Mouse (Mus musculus) 3134 (cell line): Measurements from ENCODE around the gene Khdc1a.
"Not testable (repeated sequence)": the region's sequence is repeated elsewhere in the genome, so short reads cannot be mapped to it uniquely, and the experiment has no call there.

Experiments used
- DNase-seq: peaks from one replicate; pipeline ENCODE4 v3.0.0-alpha.2; 2011; ENCODE audit warnings: low spot score; ENCODE audit not compliant: insufficient read length; ENCODE audit errors: extremely low read depth

Gene Khdc1a

GRCm38 (mm10) chr1:21349341-21349740 lies at the start of gene Khdc1a:
TSS of gene Khdc1a (plus strand) at chr1:21349641.
- DNase-seq, result no peak

- no peak for DNase-seq
These were observed 49.6 kb upstream of the Khdc1a start for GRCm38 (mm10) chr1:21299826-21300225.

- no peak for DNase-seq
These were observed 47.8 kb upstream of the Khdc1a start for GRCm38 (mm10) chr1:21301686-21302085.

- DNase-seq, result no peak
These were observed 45.3 kb upstream of the Khdc1a start for GRCm38 (mm10) chr1:21304174-21304573.

- no peak for DNase-seq
These were observed 44.8 kb upstream of the Khdc1a start for GRCm38 (mm10) chr1:21304646-21305045.

GRCm38 (mm10) chr1:21305443-21305842 lies 44.0 kb upstream of the Khdc1a start:
- no peak for DNase-seq

DNA sequence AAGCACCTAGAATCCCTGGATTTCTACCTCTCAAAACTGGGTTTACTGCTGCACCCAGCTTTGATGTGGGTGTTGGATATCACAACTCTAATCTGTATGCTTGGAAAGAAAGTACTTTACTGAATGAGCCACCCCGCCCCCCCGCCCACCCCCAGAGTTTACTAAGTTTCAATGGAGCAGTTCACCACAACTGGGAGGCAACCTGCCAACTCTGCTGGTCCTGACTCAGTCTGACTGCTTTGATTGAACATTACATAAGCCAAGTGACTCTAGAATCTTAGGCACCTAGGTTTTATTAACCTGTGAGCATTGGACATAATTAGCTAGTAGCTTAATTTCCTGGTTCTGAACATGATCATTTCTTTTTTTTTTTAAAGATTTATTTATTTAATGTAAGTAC lies 35.1 kb upstream of the Khdc1a start:
- DNase-seq, result no peak

DNA sequence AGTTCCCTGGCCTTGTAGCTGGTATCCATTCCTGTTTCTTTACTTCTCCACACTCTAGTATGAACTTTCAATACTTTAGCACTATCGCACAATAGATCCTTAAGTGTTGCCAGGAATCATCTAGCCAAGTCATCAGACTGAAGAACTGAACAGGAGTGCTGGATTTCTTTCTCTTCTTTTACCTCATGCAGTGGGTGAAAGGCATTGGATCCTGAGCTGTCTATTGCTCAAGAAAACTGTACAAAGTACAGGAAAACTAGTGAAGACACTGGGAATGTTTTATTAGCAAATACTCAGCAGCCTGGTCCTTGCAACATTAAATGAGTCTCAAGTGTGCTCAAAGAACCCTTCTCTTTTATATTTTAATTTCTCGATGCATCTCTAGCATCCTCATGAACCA lies 33.7 kb upstream of the Khdc1a start:
- no peak for DNase-seq

DNA sequence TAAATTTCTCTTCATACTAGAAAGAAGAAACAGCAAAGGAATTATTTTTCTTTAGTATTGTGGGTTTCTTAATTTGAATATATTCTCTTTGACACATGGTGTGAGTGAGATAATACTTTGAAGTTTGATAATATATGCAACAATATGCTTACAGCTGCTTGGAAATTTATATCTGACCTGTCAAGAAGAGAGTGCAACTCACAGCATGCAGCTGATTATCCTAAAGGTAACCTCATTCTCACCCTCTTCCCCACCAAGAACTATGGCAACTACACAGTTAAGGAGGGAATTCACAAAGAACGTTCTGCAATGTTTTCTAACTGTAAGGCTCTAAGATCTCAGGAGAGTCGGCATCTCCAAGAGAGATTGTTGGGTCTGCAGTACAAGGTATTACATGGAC lies 33.1 kb upstream of the Khdc1a start:
- no peak for DNase-seq

DNA sequence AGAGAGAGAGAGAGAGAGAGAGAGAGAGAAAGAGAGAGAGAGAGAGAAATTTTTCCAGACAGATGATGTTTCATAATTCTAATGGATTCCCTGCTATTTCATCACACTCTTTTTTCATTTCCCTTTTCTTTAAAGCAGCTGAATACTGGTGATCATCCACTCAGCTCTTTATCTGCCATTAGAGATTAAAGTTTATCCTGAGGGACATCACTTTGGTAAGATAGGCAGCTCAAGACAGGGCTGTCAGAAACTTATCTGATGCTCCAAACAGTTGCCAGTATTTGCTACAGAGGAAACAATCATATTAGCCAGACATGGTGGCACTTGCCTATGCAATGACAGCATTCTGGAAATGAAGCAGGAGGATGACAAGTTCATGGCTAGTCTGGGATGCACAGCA lies 31.2 kb upstream of the Khdc1a start:
- DNase-seq, result no peak

GRCm38 (mm10) chr1:21320271-21320670 lies 29.2 kb upstream of the Khdc1a start:
- DNase-seq, result not testable (repeated sequence)

DNA sequence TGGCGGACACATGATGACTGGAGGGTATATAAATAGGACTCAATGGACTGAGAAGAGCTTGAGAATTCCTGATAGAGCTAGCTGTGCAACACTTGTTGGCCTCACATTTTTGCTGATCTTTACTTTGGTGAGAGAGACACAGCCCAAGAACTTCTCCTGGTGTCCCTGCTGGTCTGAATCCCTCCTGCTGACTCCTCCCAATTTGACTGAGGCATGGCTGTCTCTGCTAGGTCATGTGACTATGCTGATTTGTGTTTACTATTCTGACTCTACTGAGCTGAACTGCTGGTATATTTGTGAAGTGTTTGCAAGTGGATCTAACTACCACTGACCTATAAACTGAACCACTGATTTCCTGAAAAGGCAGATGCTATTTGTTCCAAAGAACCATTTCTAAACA lies 27.8 kb upstream of the Khdc1a start:
- no peak for DNase-seq

DNA sequence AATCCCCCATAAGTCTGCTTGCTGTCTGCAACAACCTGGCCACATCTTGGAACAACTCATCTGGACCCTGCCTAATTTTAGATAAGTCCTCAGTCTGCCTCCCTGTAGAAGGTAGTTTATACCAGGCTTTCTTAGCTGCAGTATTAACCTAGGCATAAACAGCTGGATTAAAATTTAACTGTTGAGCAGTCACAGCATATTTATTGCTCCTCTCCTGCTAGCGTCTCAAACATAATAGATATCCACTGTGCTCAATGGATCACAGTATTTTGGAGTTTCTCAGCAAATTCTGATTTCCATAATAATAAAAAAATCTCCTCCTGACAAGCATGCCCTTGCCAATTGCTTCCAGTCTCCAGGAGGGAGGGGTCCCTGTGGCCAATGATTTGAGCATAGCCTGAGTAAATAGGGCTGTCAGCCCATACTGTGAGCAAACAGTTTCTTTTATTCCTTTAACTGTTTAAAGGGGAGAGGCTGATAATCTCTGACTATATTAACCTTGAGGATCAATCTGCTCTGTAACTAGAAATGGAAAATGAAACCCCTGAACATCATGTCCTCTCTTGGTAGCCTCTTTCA lies 25.4 kb upstream of the Khdc1a start:
- no peak for DNase-seq

DNA sequence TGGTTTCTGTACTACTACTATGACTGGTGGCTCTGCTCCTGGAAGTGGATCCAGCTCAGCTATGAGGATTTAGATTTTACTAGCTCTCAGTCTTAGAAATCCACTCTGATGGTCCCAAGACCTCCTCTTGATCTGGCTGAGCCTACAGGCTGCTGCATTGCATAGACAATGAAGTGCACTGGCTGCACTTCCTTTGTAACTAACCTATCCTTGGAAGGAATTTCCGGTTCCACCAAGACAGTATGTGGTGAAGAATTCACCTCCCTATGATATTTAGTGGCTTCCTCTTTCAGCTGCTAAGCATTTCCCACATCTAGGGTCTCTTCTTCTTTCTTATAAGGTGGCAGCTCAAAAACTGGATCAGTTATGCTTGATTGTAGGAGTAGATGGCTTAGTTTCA lies 24.8 kb upstream of the Khdc1a start:
- DNase-seq, result no peak

GRCm38 (mm10) chr1:21326733-21327132 lies 22.7 kb upstream of the Khdc1a start:
- no peak for DNase-seq

GRCm38 (mm10) chr1:21331161-21331560 lies 18.3 kb upstream of the Khdc1a start:
- DNase-seq, result not testable (repeated sequence)

DNA sequence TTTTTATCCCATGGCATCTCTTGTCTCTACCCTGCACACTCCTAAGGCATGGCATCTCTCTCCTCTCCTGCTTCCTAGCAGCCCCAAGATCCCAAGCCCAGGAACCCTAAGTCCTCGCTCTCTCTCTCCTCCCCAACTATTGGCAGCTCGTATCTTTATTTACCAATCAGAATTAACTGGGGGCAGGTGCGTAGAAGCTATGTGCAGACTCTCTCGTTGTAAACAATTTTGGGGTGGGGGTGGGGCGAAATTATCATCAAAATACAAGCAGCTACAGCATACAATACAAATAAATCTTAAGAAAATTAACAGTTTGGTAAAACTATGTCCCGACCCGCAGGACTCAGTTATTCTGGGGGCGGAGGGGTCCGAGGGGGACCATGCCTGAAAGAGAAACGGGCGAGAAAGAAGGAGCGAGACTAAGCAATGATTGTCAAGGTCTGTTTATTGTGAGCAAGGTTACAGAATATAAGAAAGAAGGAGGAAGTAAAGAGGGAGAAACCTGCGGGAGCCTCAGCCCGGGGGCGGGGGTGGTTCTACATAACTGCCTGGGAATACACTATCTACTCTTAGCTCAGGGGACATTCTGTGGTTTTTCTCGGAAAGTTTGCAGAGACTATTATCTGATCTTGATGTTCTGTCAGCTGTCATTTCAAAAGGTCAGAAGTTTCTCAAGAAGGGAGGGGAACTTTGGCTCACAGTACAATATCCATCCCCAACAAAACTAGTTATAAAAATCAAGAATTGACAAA lies 16.0 kb upstream of the Khdc1a start:
- DNase-seq, result no peak

- no peak for DNase-seq
These were observed 13.6 kb upstream of the Khdc1a start for GRCm38 (mm10) chr1:21335836-21336235.

- DNase-seq, result no peak
These were observed 8.7 kb upstream of the Khdc1a start for GRCm38 (mm10) chr1:21340745-21341144.

GRCm38 (mm10) chr1:21344253-21344652 lies 5.2 kb upstream of the Khdc1a start:
- no peak for DNase-seq

GRCm38 (mm10) chr1:21344752-21345151 lies 4.7 kb upstream of the Khdc1a start:
- DNase-seq, result not testable (repeated sequence)

GRCm38 (mm10) chr1:21368031-21368430 lies 18.6 kb downstream of the Khdc1a start, which contains the start of gene Khdc1c:
TSS of gene Khdc1c (plus strand) at chr1:21368331.
- DNase-seq, result not testable (repeated sequence)
